Mouse (Mus musculus): ENCODE measurements at regions not wholly inside any gene's neighbourhood (a gene's known extent, or its start where the extent isn't known, plus 50 kb on each side); places are given as distances from the start of the nearest gene placed in this dataset.
"Not testable (repeated sequence)": the region's sequence is repeated elsewhere in the genome, so short reads cannot be mapped to it uniquely, and the experiment has no call there.

DNA sequence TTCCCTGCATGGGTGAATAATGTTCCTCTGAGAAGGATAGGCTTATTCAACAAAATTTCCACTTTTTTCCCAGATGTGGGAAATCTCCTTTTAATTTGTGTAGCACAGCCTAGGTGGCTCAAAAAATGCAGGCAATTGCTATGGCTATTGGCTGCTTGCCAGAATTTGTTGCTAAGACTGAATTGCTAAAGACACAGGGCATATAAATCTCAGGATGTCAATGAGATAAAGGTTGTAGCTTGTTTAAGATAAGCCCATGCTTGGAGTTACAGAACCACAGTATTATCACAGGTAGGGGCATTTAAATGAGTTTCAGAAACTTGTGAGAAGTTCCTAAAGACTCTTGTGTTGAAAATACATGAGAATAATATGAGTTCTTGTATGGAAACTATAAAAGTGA is 1203.0 kb upstream of the Tacstd2 start:
- in situ Hi-C loops (cut with MboI; ENCODE audit: low sequenced_read_pairs in 2 of 2, unreplicated experiment in 2 of 2): no loop called here
- Histone ChIP-seq H3K4me3 (ENCODE audit: insufficient read depth in 1 of 2, low read depth in 1 of 2, low read length in 2 of 2, poor library complexity in 1 of 2, severe bottlenecking in 1 of 2) (no peak overlapping the region), H3K4me1 (ENCODE audit: control insufficient read depth in 2 of 2, insufficient read depth in 2 of 2, low read length in 2 of 2, poor library complexity in 1 of 2) (no peaks in the 10 kb centered on the region), H3K9me3 (ENCODE audit: control insufficient read depth, insufficient read depth, low read depth, low read length) (no peaks in the 10 kb centered on the region), H3K27ac (ENCODE audit: insufficient read depth, low read depth, low read length, poor library complexity, severe bottlenecking) (no peak overlapping the region), H3K9ac (ENCODE audit: insufficient read depth, low read depth, low read length, poor library complexity, severe bottlenecking) (no peak overlapping the region), H3K36me3 (ENCODE audit: control insufficient read depth, insufficient read depth, low read length, poor library complexity, severe bottlenecking) (no peaks in the 10 kb centered on the region)
- TF ChIP-seq ZC3H11A (IDR thresholded peaks at IDR 0.05; ENCODE audit: borderline replicate concordance, low read depth, low read length): no peak
- TF ChIP-seq CHD2 (IDR thresholded peaks at IDR 0.05; ENCODE audit: low read depth, low read length): no peak
- TF ChIP-seq ZNF384 (IDR thresholded peaks at IDR 0.05; ENCODE audit: low read depth, low read length): no peak
- TF ChIP-seq MAFK (IDR thresholded peaks at IDR 0.05; ENCODE audit: insufficient read depth, low read depth, low read length): no peak
- TF ChIP-seq HCFC1 (IDR thresholded peaks at IDR 0.05; ENCODE audit: borderline replicate concordance, insufficient read depth, low read length): no peak
- DNase-seq (ENCODE audit: low read depth, low spot score): no peak

- Histone ChIP-seq H3K9ac (ENCODE audit: insufficient read depth, low read depth, low read length, poor library complexity, severe bottlenecking) (no peak overlapping the region), H3K4me1 (ENCODE audit: control insufficient read depth in 2 of 2, insufficient read depth in 2 of 2, low read length in 2 of 2, poor library complexity in 1 of 2) (no peaks in the 10 kb centered on the region), H3K4me3 (ENCODE audit: insufficient read depth in 1 of 2, low read depth in 1 of 2, low read length in 2 of 2, poor library complexity in 1 of 2, severe bottlenecking in 1 of 2) (no peak overlapping the region), H3K9me3 (ENCODE audit: control insufficient read depth, insufficient read depth, low read depth, low read length) (no peaks in the 10 kb centered on the region), H3K36me3 (ENCODE audit: control insufficient read depth, insufficient read depth, low read length, poor library complexity, severe bottlenecking) (no peaks in the 10 kb centered on the region), H3K27ac (ENCODE audit: insufficient read depth, low read depth, low read length, poor library complexity, severe bottlenecking) (no peak overlapping the region)
- in situ Hi-C loops (cut with MboI; ENCODE audit: low sequenced_read_pairs in 2 of 2, unreplicated experiment in 2 of 2): no loop called here
- no peak for DNase-seq (ENCODE audit: low read depth, low spot score)
- TF ChIP-seq HCFC1 (IDR thresholded peaks at IDR 0.05; ENCODE audit: borderline replicate concordance, insufficient read depth, low read length) (no peak), ZC3H11A (IDR thresholded peaks at IDR 0.05; ENCODE audit: borderline replicate concordance, low read depth, low read length) (no peak), MAFK (IDR thresholded peaks at IDR 0.05; ENCODE audit: insufficient read depth, low read depth, low read length) (no peak), ZNF384 (IDR thresholded peaks at IDR 0.05; ENCODE audit: low read depth, low read length) (no peak), CHD2 (IDR thresholded peaks at IDR 0.05; ENCODE audit: low read depth, low read length) (no peak)
These were observed 1201.1 kb upstream of the Tacstd2 start for GRCm38 (mm10) chr6:68736647-68737046.

- Histone ChIP-seq H3K9ac (ENCODE audit: insufficient read depth, low read depth, low read length, poor library complexity, severe bottlenecking) (no peak overlapping the region), H3K27ac (ENCODE audit: insufficient read depth, low read depth, low read length, poor library complexity, severe bottlenecking) (no peak overlapping the region), H3K4me1 (ENCODE audit: control insufficient read depth in 2 of 2, insufficient read depth in 2 of 2, low read length in 2 of 2, poor library complexity in 1 of 2) (no peaks in the 10 kb centered on the region), H3K36me3 (ENCODE audit: control insufficient read depth, insufficient read depth, low read length, poor library complexity, severe bottlenecking) (no peaks in the 10 kb centered on the region), H3K4me3 (ENCODE audit: insufficient read depth in 1 of 2, low read depth in 1 of 2, low read length in 2 of 2, poor library complexity in 1 of 2, severe bottlenecking in 1 of 2) (no peak overlapping the region), H3K9me3 (ENCODE audit: control insufficient read depth, insufficient read depth, low read depth, low read length) (no peaks in the 10 kb centered on the region)
- TF ChIP-seq HCFC1 (IDR thresholded peaks at IDR 0.05; ENCODE audit: borderline replicate concordance, insufficient read depth, low read length) (no peak), MAFK (IDR thresholded peaks at IDR 0.05; ENCODE audit: insufficient read depth, low read depth, low read length) (no peak), CHD2 (IDR thresholded peaks at IDR 0.05; ENCODE audit: low read depth, low read length) (no peak), ZC3H11A (IDR thresholded peaks at IDR 0.05; ENCODE audit: borderline replicate concordance, low read depth, low read length) (no peak), ZNF384 (IDR thresholded peaks at IDR 0.05; ENCODE audit: low read depth, low read length) (no peak)
- no peak for DNase-seq (ENCODE audit: low read depth, low spot score)
- in situ Hi-C loops (cut with MboI; ENCODE audit: low sequenced_read_pairs in 2 of 2, unreplicated experiment in 2 of 2): no loop called here
These were observed 1200.5 kb upstream of the Tacstd2 start for GRCm38 (mm10) chr6:68736068-68736467.

DNA sequence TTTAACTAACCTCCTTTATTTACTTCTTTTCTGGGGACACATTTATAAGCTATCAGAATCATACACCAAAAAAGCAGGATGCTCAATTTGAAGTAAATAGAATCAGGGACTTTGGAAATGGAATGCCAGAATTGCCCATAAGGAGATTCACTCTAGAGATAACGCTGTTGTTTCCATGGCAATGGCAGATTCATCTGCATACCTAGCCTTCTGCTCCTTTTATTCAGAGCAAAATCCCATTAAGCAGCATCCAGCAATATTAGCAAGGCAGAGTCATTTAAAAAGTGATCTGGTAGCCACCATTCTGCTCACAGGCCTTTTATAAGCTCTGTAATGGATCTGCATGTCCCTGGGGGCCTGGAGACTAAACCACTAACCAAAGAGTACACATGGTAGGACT is 1175.5 kb upstream of the Tacstd2 start:
- H3K4me3 ChIP-seq (ENCODE audit: insufficient read depth in 1 of 2, low read depth in 1 of 2, low read length in 2 of 2, poor library complexity in 1 of 2, severe bottlenecking in 1 of 2); H3K9me3 ChIP-seq (ENCODE audit: control insufficient read depth, insufficient read depth, low read depth, low read length); H3K9ac ChIP-seq (ENCODE audit: insufficient read depth, low read depth, low read length, poor library complexity, severe bottlenecking); H3K4me1 ChIP-seq (ENCODE audit: control insufficient read depth in 2 of 2, insufficient read depth in 2 of 2, low read length in 2 of 2, poor library complexity in 1 of 2); DNase-seq (ENCODE audit: low read depth, low spot score); H3K27ac ChIP-seq (ENCODE audit: insufficient read depth, low read depth, low read length, poor library complexity, severe bottlenecking); in situ Hi-C loops (cut with MboI; ENCODE audit: low sequenced_read_pairs in 2 of 2, unreplicated experiment in 2 of 2); H3K36me3 ChIP-seq (ENCODE audit: control insufficient read depth, insufficient read depth, low read length, poor library complexity, severe bottlenecking): not testable (repeated sequence)

DNA sequence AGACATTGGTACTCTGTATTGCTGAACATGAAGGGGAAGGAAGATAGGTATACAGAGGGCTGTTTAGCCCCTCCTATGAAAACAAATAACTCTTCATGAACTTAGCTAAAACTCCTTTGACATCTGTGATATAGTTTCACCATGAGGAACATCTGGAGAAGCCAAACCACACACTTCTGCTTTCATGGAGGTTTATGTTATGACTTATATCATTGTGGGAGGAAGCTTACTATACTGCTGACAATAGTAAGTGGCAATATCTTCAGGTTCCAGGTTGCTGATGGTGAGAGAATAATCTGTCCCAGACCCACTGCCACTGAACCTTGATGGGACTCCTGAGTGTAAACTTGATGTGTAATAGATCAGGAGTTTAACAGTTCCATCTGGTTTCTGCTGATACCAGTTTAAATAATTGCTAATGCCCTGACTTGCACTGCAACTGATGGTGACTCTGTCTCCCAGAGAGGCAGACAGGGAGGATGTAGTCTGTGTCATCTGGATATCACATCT is 1168.8 kb upstream of the Tacstd2 start:
- H3K9ac ChIP-seq (ENCODE audit: insufficient read depth, low read depth, low read length, poor library complexity, severe bottlenecking); in situ Hi-C loops (cut with MboI; ENCODE audit: low sequenced_read_pairs in 2 of 2, unreplicated experiment in 2 of 2); H3K27ac ChIP-seq (ENCODE audit: insufficient read depth, low read depth, low read length, poor library complexity, severe bottlenecking): not testable (repeated sequence)

DNA sequence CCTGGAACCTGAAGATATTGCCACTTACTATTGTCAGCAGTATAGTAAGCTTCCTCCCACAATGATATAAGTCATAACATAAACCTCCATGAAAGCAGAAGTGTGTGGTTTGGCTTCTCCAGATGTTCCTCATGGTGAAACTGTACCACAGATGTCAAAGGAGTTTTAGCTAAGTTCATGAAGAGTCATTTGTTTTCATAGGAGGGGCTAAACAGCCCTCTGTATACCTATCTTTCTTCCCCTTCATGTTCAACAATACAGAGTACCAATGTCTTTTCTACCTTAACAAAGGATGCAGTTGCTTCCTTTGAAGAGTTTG is 1145.2 kb upstream of the Tacstd2 start:
- in situ Hi-C loops (cut with MboI; ENCODE audit: low sequenced_read_pairs in 2 of 2, unreplicated experiment in 2 of 2); H3K27ac ChIP-seq (ENCODE audit: insufficient read depth, low read depth, low read length, poor library complexity, severe bottlenecking); H3K4me1 ChIP-seq (ENCODE audit: control insufficient read depth in 2 of 2, insufficient read depth in 2 of 2, low read length in 2 of 2, poor library complexity in 1 of 2); H3K36me3 ChIP-seq (ENCODE audit: control insufficient read depth, insufficient read depth, low read length, poor library complexity, severe bottlenecking); DNase-seq (ENCODE audit: low read depth, low spot score); H3K4me3 ChIP-seq (ENCODE audit: insufficient read depth in 1 of 2, low read depth in 1 of 2, low read length in 2 of 2, poor library complexity in 1 of 2, severe bottlenecking in 1 of 2); H3K9me3 ChIP-seq (ENCODE audit: control insufficient read depth, insufficient read depth, low read depth, low read length); H3K9ac ChIP-seq (ENCODE audit: insufficient read depth, low read depth, low read length, poor library complexity, severe bottlenecking): not testable (repeated sequence)

More for the DNA sequence above, 1168.8 kb upstream of the Tacstd2 start:
- not testable (repeated sequence) for H3K9me3 ChIP-seq (ENCODE audit: control insufficient read depth, insufficient read depth, low read depth, low read length); H3K4me3 ChIP-seq (ENCODE audit: insufficient read depth in 1 of 2, low read depth in 1 of 2, low read length in 2 of 2, poor library complexity in 1 of 2, severe bottlenecking in 1 of 2); H3K4me1 ChIP-seq (ENCODE audit: control insufficient read depth in 2 of 2, insufficient read depth in 2 of 2, low read length in 2 of 2, poor library complexity in 1 of 2); DNase-seq (ENCODE audit: low read depth, low spot score); H3K36me3 ChIP-seq (ENCODE audit: control insufficient read depth, insufficient read depth, low read length, poor library complexity, severe bottlenecking)
